Mouse (Mus musculus): ENCODE data around the gene Plin4. TPM values are rescaled to one million over a fixed set of nuclear protein-coding genes. Genes with fewer than 3 reads are reported as not detected.

Plin4 gene
- polyA plus RNA-seq, 1 experiment from 2014 or later, result not detected

DNA sequence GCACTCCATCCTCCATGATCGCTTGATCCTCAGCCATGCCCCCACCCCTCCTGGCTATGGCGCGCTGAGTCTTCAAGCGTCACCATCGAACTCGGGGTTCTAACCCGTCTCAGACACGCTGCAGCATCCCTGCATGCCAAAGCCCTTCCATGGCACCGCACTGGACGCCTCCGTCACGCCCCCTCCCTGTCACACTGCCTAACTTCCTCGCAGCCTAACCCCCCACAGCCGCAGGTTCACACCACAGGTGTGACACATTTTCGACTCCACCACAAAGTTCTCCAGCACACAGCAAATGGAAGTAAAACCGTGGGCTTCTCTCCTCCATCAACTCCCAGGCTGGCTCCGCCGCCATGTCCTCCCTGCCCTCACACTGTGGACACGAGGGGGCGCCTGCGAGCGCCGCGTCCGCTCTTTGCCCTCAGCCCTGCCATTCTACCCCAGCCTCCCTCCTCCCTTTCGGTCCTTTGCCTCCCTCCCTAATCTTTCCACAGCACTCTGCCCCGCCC is 24.9 kb upstream of the Plin4 start:
- Histone ChIP-seq H3K36me3 (ENCODE audit: inconsistent target) (peaks cover 15% of the 10 kb centered on the region), H3K4me3 (ENCODE audit: inconsistent target) (peak overlapping the region; percentile 51), H3K79me2 (ENCODE audit: inconsistent target) (no peaks in the 10 kb centered on the region; the same call in 1 of the 2 replicates), H3K27ac (peak overlapping the region; percentile 88)
- 3% methylated on average over 27 of the region's 27 CpGs for WGBS (ENCODE audit: missing documents)

DNA sequence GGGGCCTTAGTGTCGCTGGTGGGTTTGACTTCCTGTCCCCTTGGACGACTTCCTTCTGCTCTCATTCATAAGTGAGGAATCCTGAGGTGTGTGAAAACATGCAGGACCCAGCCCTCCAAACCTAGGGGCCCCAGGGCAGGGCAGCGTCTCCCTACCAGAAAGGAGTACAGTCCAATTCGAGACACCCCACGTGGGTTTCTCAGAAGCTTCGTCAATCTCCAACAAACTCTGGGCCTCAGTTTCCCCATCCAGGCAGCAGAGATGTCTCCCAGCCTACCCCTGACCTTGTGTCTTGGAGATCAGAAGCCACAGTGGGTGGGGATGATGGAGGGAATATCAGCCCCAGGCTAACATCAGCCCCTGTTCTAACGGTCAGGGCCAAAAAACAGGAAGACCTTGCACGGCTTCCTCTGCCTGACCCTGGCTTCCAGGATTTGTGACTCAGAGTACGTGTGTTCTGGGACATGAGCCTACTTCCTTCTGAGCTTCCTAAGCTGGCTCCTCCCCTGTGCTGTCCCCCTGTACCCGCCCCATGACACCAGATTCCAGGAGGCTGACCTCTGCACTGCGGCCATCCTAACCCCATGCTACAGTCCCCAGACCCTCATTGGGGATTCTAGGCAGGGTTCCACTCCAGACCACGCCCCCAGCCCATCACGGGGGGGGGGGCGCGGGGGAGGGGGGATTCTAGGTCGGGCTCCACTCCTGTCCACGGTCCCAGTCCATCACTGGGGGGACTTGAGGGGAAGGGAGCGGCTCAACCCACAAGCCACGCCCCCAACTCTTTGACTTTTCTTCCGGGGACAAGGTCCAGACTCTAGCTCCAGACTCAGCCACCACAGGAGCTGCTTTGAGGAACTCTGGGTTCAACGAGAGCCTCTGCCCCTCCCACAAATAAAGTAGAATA is 24.1 kb upstream of the Plin4 start:
- WGBS (ENCODE audit: missing documents), result 1% methylated on average over 20 of the region's 21 CpGs

DNA sequence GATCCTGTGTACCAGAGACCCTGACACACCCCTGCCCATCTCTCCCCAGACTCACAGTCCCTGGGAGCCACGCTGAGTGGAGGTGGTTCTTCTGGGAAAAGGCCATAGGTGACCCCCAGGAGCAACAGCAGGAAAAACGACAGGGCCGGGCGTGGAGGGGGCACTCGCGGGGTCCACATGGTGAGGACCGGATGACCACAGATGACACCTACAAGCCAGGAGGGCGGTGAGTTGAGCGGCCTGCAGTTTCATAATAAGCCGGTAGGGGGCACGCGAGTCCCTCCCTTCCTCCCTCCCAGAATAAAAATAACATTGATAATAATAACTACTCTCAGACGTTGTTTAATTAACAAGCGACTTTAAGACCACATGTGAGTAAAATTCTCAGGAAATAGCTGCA is 23.1 kb upstream of the Plin4 start:
- Histone ChIP-seq H3K79me2 (ENCODE audit: inconsistent target) (no peaks in the 10 kb centered on the region; the same call in 1 of the 2 replicates), H3K4me3 (ENCODE audit: inconsistent target) (peak overlapping the region; percentile 51), H3K36me3 (ENCODE audit: inconsistent target) (peaks cover 21% of the 10 kb centered on the region), H3K27ac (peak overlapping the region; percentile 88)
- 11% methylated on average over 11 of the region's 14 CpGs for WGBS (ENCODE audit: missing documents)

More for the DNA sequence above, 24.1 kb upstream of the Plin4 start:
- Histone ChIP-seq H3K4me3 (ENCODE audit: inconsistent target) (peak overlapping the region; percentile 51), H3K79me2 (ENCODE audit: inconsistent target) (no peaks in the 10 kb centered on the region; the same call in 1 of the 2 replicates), H3K27ac (peak overlapping the region; percentile 88), H3K36me3 (ENCODE audit: inconsistent target) (peaks cover 21% of the 10 kb centered on the region)

DNA sequence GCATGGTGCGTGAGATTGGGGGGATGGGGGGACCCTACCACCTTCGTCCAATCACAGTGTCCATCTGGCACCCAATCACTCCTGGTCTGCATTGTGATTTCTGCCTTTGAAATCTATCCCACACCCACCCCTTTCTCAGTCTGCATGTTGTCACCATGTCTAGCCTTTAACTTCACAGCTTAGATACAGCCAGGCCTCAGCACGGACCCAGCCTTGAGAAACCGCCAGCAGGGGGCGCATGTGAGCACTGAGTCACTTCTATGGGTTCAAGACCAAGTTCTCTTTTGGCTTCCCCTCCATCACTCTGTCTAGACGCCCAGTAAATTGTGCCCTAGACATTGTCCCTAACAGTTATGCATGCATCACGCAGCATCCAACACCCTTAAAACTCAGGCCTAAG is 22.2 kb upstream of the Plin4 start:
- 44% methylated on average over 7 of the region's 7 CpGs for WGBS (ENCODE audit: missing documents)
- Histone ChIP-seq H3K36me3 (ENCODE audit: inconsistent target) (peaks cover 29% of the 10 kb centered on the region), H3K27ac (no peak overlapping the region), H3K4me3 (ENCODE audit: inconsistent target) (no peak overlapping the region), H3K79me2 (ENCODE audit: inconsistent target) (no peaks in the 10 kb centered on the region; the same call in 1 of the 2 replicates)

DNA sequence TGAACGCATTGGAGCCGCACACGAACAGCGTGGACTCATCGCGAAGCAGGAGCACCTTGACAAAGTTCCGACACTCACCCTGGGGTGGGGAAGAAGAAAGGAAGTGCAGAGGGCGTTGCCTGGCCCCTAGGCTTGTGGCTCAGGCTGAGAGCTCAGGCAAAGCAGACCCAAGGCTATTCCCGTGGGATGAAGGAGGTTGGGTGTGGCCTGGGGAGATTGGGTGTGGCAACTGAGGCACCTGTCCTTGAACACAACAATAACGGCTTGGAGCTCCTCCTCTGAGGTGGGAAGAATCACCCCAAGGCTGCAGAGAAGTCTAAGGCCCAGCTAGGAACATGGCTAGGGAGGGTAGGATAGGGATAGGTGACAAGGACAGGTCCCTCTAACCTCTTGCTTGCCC is 21.5 kb upstream of the Plin4 start:
- H3K4me3 ChIP-seq (ENCODE audit: inconsistent target), result no peak overlapping the region
- 94% methylated on average over 10 of the region's 10 CpGs for WGBS (ENCODE audit: missing documents)
- no peak overlapping the region for H3K27ac ChIP-seq
- H3K36me3 ChIP-seq (ENCODE audit: inconsistent target), result peaks cover 31% of the 10 kb centered on the region
- H3K79me2 ChIP-seq (ENCODE audit: inconsistent target), result no peaks in the 10 kb centered on the region; the same call in 1 of the 2 replicates

DNA sequence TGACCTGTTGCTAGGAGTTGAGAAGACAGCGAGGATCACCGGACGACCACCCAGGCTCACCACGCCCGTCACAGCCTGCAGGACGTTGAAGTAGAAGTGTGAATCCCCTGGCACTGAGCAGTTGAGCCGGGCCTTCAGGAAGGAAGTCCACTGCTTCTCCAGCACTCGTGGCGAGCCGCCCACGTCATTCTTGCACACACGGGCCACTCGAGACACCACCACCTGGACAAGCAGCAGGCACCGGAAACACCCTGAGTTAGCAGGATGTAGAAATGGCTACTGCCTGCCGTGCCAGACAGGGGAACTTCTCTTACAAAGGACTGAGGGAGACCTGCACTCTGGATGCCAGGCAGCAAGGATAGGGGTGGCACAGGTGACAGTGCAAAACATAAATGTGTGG is 18.6 kb upstream of the Plin4 start:
- peaks cover 31% of the 10 kb centered on the region for H3K36me3 ChIP-seq (ENCODE audit: inconsistent target)
- H3K79me2 ChIP-seq (ENCODE audit: inconsistent target), result no peaks in the 10 kb centered on the region; the same call in 1 of the 2 replicates
- WGBS (ENCODE audit: missing documents), result 59% methylated on average over 15 of the region's 15 CpGs
- no peak overlapping the region for H3K4me3 ChIP-seq (ENCODE audit: inconsistent target)
- H3K27ac ChIP-seq, result no peak overlapping the region

DNA sequence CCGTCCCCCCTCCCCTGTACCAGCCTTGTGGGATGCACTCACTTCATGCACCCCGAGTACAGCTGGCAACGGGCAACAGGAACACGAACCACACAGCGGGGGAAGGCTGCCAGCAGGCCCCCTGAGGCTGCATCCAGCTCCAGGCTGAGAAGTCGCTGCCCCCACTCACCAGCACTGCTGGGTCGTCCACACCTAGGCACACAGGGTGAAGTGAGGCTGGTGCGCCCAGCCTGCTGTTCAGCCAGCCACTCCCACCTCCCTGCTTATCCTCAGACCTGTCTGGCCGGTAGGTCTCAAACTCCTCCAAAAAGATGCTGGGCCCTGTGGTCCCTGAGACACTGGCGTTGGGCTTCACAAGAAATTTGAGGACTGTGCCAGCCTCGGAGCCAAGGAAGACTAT is 16.6 kb upstream of the Plin4 start:
- Histone ChIP-seq H3K36me3 (ENCODE audit: inconsistent target) (peaks cover 29% of the 10 kb centered on the region), H3K4me3 (ENCODE audit: inconsistent target) (no peak overlapping the region), H3K79me2 (ENCODE audit: inconsistent target) (no peaks in the 10 kb centered on the region), H3K27ac (no peak overlapping the region)
- WGBS (ENCODE audit: missing documents), result 92% methylated on average over 11 of the region's 11 CpGs

DNA sequence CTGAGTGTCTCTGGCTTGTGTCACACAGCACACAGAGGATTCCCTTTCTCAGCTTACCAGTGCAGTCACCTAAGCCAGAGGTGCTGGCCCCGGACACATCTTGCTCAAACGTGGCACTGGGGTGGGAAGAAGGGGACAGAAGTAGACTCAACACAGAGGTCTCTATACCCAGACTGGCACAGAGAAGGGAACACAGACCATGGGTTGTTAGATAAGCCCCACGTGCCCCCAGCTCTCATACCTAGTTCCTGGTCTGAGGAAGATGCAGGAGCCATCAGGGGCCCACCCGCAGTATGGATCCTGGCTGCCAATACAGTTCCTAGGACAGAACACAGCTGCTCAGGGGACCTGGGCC is 15.7 kb upstream of the Plin4 start:
- Histone ChIP-seq H3K79me2 (ENCODE audit: inconsistent target) (no peaks in the 10 kb centered on the region), H3K27ac (no peak overlapping the region), H3K4me3 (ENCODE audit: inconsistent target) (no peak overlapping the region), H3K36me3 (ENCODE audit: inconsistent target) (peaks cover 20% of the 10 kb centered on the region)
- WGBS (ENCODE audit: missing documents), result 85% methylated on average over 4 of the region's 4 CpGs

DNA sequence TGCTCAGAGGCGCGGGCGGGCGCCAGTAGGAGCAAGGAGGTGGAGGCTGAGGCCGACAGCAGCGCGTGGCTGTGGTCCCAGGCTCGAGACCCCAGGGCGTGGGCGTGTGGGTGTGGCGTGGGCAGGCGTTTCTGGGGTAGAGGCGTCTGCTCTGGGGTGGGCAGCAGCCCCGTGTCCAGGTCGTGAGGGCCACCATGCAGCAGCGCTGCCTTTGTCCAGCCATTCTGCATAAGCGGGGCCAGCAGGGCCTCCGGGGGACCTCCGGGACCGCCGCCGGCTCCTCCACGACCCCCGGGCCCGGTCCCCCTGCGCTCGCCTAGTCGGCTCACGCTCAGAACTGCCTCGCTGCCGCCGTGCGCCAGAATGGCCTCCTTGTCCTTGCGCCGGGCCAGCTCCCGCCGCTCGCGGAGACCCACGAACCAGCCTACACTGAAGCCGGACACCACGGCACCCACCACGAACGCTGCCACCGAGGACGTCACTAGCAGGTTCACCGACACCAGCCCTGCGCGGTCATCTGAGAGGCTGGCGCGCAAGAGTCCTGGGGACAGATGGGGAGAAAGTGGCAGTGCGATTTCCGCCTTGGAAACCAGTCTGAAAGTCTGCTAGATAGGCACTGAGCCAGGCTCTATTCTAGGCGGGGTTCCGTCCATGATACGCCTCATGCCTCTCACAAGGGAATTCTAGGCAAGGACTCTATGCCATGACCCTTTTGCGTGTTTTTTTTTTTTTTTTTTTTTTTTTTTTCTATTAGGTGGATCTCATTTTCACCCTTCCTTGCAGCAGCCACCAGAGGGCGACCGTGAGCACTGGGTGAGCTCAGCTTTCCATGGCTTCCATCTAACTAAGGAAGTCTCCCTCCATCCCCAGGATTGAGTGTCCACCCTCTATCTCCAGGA is 15.0 kb upstream of the Plin4 start:
- H3K79me2 ChIP-seq (ENCODE audit: inconsistent target), result no peaks in the 10 kb centered on the region
- peaks cover 16% of the 10 kb centered on the region for H3K36me3 ChIP-seq (ENCODE audit: inconsistent target)
- no peak overlapping the region for H3K27ac ChIP-seq
- 54% methylated on average over 57 of the region's 59 CpGs for whole genome bisulfite sequencing (ENCODE audit: missing documents)
- no peak overlapping the region for H3K4me3 ChIP-seq (ENCODE audit: inconsistent target)

DNA sequence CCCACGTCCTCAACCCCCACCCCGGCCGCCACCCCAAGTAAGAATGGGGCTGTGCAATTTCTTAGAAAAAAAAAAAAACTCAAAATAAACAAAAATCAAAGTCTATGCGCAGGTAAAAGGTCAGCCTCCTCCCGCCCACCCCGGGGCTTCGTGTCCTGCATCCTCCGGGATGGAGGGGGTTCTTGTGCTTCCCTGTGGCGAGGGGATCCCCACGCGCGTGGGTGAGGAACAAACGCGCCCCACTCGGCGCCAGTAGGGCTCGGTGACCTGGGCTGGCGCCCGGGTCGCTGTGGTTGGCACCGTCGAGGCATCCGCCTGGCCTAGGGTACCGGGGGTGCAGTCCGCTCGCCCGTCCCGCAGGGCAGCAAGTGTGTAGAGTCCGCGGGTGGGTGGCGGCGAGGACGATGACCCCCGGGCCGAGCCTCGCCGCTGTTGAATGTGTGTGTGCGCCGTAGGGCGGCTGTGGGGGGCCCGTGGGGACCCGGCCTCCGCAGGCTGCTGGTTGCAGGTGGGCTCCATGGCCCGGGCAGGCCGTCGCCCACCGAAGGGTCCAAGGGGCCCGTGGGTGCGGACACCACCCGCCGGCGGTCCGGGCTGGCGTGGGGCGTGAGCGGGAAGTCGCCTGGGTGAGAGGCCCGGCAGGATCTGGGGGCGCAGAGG is 14.2 kb upstream of the Plin4 start:
- H3K79me2 ChIP-seq (ENCODE audit: inconsistent target), result no peaks in the 10 kb centered on the region
- no peak overlapping the region for H3K4me3 ChIP-seq (ENCODE audit: inconsistent target)
- H3K27ac ChIP-seq, result no peak overlapping the region
- peaks cover 10% of the 10 kb centered on the region; the same call in 1 of the 2 replicates for H3K36me3 ChIP-seq (ENCODE audit: inconsistent target)
- WGBS (ENCODE audit: missing documents), result 83% methylated on average over 45 of the region's 59 CpGs

DNA sequence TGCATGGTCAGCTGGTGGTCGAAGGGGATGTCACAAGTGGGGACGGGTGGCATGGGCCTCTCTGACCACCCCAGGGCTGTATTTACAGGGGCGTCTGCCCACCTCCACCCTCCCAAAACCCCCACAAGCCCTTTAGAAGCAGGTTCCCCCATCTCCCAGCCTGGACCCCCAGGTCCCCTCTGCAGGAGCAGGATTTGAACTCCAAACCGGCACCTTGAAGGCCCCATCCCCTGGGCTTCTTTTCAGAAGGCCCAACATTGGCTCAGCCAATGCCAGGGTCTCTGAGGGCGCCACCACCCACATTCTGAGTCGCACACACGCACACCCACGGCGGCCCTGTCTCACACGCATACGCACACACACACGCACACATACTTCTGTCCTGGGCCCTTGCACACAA is 13.6 kb upstream of the Plin4 start:
- peaks cover 10% of the 10 kb centered on the region; the same call in 1 of the 2 replicates for H3K36me3 ChIP-seq (ENCODE audit: inconsistent target)
- 90% methylated on average over 12 of the region's 12 CpGs for WGBS (ENCODE audit: missing documents)
- no peak overlapping the region for H3K4me3 ChIP-seq (ENCODE audit: inconsistent target)
- H3K79me2 ChIP-seq (ENCODE audit: inconsistent target), result no peaks in the 10 kb centered on the region
- H3K27ac ChIP-seq, result no peak overlapping the region

DNA sequence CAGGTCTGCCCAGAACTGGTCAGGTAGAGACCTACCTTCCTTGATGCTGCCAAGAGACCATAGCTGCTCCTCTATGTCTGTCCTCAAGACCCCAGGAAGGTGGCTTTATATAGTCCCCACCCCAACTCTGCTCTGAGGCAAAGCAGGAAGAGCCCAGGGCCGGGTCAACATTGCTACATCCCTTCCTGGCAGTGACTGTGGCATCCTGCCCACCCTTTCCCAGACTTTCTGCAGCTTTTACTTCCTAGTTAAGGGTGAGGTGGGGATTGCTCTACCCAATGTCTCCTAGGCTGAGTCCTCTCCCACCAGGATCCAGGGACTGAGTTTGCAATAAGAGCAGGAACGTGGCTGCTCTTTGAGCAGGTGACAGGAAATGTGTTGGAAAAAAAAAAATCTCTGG is 12.2 kb upstream of the Plin4 start, which contains the start of gene Lrg1:
Lrg1 (minus strand) TSS at position 176 of the 400 bp plus-strand sequence.
- Histone ChIP-seq H3K36me3 (ENCODE audit: inconsistent target) (peaks cover 2% of the 10 kb centered on the region; the same call in 1 of the 2 replicates), H3K79me2 (ENCODE audit: inconsistent target) (no peaks in the 10 kb centered on the region), H3K4me3 (ENCODE audit: inconsistent target) (no peak within 1 kb of the TSS), H3K27ac (no peak within 1 kb of the TSS)
- WGBS (ENCODE audit: missing documents), result 46% methylated on average over 2 of the region's 2 CpGs

DNA sequence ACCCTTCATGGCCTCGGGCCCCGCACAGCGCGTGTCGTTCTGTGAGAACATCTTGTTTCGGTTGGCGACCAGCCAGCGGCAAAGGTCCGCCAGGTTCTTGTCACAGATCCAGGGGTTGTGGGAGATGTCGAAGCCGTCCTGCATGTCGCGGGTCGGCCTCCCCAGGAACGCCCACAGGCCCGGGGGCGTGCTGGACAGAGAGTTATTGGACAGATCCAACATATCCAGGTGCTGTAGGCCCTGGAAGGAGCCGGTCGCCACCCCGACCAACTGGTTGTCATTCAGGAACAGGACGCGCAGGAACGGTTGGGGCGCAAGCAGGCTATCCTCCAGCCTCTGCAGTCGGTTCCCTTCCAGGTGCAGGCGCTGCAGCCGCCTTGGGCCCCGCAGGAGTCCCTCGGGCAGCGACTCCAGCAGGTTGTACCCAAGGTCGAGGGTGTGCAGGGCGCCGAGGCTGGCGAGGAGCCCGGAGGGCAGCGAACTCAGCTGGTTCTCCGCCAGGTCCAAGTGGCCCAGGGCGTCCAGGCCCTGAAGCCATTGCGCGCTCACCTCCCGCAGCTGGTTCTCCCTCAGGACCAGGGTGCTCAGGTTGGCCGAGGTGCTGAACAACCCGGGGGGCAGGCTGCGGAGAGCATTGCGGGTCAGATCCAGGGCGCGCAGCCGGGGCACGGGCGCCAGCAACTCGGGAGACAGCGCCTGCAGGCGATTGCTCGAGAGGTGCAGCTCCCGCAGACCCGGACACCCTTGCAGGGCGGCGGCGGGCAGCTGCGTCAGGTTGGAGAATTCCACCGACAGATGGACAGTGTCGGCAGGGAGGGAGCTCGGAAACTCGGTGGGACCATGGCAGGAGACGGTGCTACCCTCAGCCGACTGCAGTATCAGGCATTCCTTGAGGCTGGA is 10.6 kb upstream of the Plin4 start:
- Histone ChIP-seq H3K4me3 (ENCODE audit: inconsistent target) (no peak overlapping the region), H3K27ac (no peak overlapping the region), H3K36me3 (ENCODE audit: inconsistent target) (no peaks in the 10 kb centered on the region), H3K79me2 (ENCODE audit: inconsistent target) (no peaks in the 10 kb centered on the region)
- 5% methylated on average over 63 of the region's 66 CpGs for WGBS (ENCODE audit: missing documents)
